Mouse (Mus musculus) limb, embryonic 15.5 days (tissue): Measurements from ENCODE around the gene Tbc1d10c. TPM values are rescaled to one million over a fixed set of nuclear protein-coding genes. Genes with fewer than 3 reads are reported as not detected.
A peak's percentile ranks its signal among the peaks of the same experiment; 100 is the strongest.

Experiments used
- ATAC-seq: fragments of 200-750 bp; cut with Nextera tagmentation; 2 replicates; pipeline ENCODE4 v1.8.0; 2017; ENCODE audit warnings: low read depth, moderate TSS enrichment; ENCODE audit not compliant: insufficient number of reproducible peaks, low FRiP score, low TSS enrichment
- H3K27ac ChIP-seq: fragments of 300-500 bp; sonication (generic); 2 replicates; pipeline ENCODE4 v1.5.1; 2015; ENCODE audit warnings: moderate library complexity, mild to moderate bottlenecking, inconsistent platforms
- H3K27me3 ChIP-seq: fragments of 300-500 bp; sonication (generic); 2 replicates; pipeline ENCODE4 v1.6.1; 2015; ENCODE audit warnings: inconsistent platforms
- H3K36me3 ChIP-seq: fragments of 300-500 bp; sonication (generic); 2 replicates; pipeline ENCODE4 v1.6.1; 2015; ENCODE audit warnings: inconsistent platforms
- H3K4me1 ChIP-seq: fragments of 300-500 bp; sonication (generic); 2 replicates; pipeline ENCODE4 v1.6.1; 2015; ENCODE audit warnings: inconsistent platforms
- H3K4me2 ChIP-seq: fragments of 300-500 bp; sonication (generic); 2 replicates; pipeline ENCODE4 v1.6.1; 2015; ENCODE audit warnings: mild to moderate bottlenecking, inconsistent platforms
- H3K4me3 ChIP-seq: fragments of 300-500 bp; sonication (generic); 2 replicates; pipeline ENCODE4 v1.5.1; 2015; ENCODE audit warnings: mild to moderate bottlenecking, inconsistent platforms
- H3K9ac ChIP-seq: fragments of 300-500 bp; sonication (generic); 2 replicates; pipeline ENCODE4 v1.6.1; 2015; ENCODE audit warnings: inconsistent platforms
- H3K9me3 ChIP-seq: fragments of 300-500 bp; sonication (generic); 2 replicates; pipeline ENCODE4 v1.6.1; 2016; ENCODE audit warnings: inconsistent platforms
- WGBS: fragments of 180-500 bp; shearing (Covaris S2); methylation state at CpG from one replicate; pipeline ENCODE4 v1.1.7; 2015; 5-methylcytosine and 5-hydroxymethylcytosine counted together
- polyA plus RNA-seq: library from polyadenylated mRNA; unstranded; fragments of >200 nt; fragmentation: Nextera tagmentation; extraction: Ambion mirVana; gene quantifications from 2 replicates; pipeline ENCODE4 v1.2.1, GENCODE M21; 2015

Gene Tbc1d10c
- polyA plus RNA-seq, 1 experiment from 2014 or later: 4.5 TPM

DNA sequence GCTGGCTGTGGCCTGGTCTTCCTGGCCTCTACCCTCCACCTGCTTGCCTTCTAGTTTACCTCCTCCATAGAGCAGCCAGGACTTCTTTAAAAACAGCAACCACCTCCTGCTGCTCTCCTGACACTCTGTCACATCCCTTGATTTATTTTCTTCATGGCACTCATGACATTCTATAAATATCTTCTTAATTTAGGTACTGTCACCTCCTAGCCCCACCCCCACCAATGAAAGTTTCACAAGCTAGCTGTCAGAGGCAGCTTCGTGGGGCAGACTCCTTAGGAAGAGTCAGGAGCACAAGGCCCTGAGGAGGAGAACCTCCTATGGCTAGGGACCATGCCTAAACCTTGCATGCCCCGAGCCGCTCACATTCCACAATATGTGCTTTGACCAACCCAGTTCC, 3.8 kb downstream of the Tbc1d10c start:
- WGBS: 58% methylated on average over 3 of the region's 3 CpGs
- H3K4me1 ChIP-seq: peaks cover 22% of the 10 kb centered on the region
- no peak overlapping the region for H3K27ac ChIP-seq
- H3K4me3 ChIP-seq: no peak overlapping the region
- no peak for ATAC-seq
- no peaks in the 10 kb centered on the region for H3K36me3 ChIP-seq
- H3K4me2 ChIP-seq: no peak overlapping the region
- no peak overlapping the region for H3K9ac ChIP-seq
- no peaks in the 10 kb centered on the region for H3K27me3 ChIP-seq
- H3K9me3 ChIP-seq: no peaks in the 10 kb centered on the region

DNA sequence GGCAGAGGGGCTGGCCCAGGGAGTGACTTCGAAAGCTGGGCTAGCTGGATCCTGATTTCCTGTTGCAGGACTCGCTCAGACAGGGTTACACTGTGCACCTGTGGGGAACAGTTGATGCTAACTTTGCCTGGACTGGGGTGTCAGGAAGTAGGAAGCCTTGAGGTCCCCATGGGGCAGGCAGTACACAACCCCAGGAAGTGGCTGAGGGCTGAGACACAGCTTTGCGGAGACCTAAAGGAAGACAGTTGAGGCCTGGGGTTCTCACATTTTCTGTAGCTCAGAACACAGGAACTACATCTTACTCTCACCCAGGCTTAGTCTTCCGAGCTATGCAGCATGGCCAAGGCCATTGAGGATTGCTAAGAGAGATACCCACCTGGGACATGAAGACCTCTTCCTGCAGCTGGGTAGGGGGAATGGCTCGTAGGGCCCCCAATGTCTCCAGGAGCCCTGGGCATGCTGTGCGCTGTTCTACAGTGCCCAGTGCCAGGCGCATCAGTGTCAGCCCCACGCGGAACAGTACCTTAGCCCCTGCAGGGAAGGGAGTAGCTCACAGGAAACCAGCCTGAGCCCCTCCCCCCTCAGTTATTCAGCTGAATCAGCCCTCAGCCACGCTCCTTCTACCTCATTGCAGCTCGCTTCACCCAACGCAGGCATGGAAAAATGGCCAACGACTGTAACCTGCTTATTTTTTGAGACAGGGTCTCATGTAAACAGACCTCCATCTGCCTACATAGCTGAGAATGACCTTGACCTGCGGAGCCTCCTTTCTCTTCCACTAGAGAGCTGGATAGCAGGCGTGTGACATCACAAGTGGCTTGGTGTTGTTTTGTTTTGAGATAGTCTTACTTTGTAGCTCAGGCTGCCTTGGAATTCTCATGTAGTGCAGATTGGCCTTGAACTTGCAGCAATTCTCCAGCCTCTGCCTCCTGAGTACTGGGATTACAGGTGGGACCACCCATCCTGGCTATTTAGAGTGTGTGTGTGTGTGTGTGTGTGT, 5.8 kb downstream of the Tbc1d10c start:
- WGBS: 59% methylated on average over 15 of the region's 15 CpGs
- no peak for ATAC-seq

DNA sequence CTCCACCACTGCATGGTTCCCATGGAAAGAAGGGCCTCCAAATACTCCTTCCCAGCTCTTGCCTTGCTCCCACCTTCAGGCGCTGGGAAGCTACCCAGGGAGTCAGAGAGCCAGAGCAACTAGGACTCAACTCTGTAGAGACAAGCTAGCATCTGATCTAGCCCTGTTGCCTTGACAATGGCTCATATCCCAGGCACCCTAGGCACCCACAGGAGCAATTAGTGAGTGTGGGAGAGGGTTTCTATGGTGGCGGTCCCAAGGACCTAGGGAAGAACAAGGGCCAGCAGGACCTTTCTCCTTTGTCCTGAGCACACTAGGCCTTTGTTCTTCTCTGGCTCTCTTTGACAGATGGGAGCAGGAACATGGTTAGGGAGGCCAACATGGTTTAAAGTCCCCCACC, 7.4 kb downstream of the Tbc1d10c start:
- H3K36me3 ChIP-seq: no peaks in the 10 kb centered on the region
- H3K9ac ChIP-seq: no peak overlapping the region
- WGBS: 86% methylated on average over 2 of the region's 2 CpGs
- no peak overlapping the region for H3K4me2 ChIP-seq
- ATAC-seq: no peak
- H3K27me3 ChIP-seq: no peaks in the 10 kb centered on the region
- H3K9me3 ChIP-seq: no peaks in the 10 kb centered on the region
- peaks cover 11% of the 10 kb centered on the region for H3K4me1 ChIP-seq
- H3K27ac ChIP-seq: no peak overlapping the region
- no peak overlapping the region for H3K4me3 ChIP-seq

More for the DNA sequence above, 5.8 kb downstream of the Tbc1d10c start:
- Histone ChIP-seq H3K4me3 (no peak overlapping the region), H3K9me3 (no peaks in the 10 kb centered on the region), H3K27me3 (no peaks in the 10 kb centered on the region), H3K9ac (no peak overlapping the region), H3K4me1 (peaks cover 11% of the 10 kb centered on the region), H3K36me3 (no peaks in the 10 kb centered on the region), H3K4me2 (no peak overlapping the region), H3K27ac (peak overlapping the region; percentile 34; the same call in 1 of the 2 replicates)

DNA sequence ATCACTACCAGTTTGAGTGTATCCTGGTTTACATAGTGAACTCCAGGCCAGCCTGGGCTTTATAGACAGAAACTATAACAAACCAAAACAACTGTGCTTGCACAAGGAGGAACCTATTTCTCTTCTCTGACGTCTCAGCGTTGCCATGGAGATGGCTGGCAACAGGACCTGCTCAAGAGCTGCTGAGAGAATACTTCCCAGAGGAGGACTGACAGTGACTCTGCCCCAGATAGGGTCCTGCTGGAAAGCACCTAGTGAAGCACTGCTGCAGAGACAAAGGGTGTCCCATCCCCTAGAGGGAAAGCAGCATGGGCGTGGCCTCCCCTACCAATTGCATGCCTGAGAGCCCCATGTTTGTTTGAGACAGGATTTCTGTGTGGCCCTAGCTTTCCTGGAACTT, 9.2 kb downstream of the Tbc1d10c start:
- ATAC-seq: no peak
- Histone ChIP-seq H3K4me1 (peaks cover 11% of the 10 kb centered on the region), H3K9me3 (no peaks in the 10 kb centered on the region), H3K27me3 (no peaks in the 10 kb centered on the region), H3K9ac (no peak overlapping the region), H3K36me3 (no peaks in the 10 kb centered on the region), H3K4me3 (no peak overlapping the region), H3K27ac (no peak overlapping the region), H3K4me2 (no peak overlapping the region)
- 37% methylated on average over 3 of the region's 3 CpGs for WGBS

DNA sequence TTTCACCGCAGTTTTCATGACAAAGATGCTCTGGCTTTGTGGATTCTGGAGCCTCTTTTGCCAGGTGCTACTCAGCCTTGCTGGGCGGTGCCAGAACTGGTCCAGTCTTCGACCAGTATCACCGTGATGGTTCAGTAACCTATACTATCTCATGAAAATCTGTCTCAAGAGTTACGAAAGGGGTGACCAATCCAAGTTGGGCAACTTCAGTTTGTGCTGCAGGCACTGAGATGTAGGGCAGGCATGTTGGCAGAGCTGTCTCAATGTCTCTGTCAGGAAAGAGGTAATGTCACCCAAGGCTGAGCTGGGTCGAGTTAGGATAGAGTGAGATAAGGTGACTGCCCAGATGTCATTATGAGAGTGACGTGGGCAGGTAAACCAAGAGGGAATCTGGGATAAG, 10.7 kb downstream of the Tbc1d10c start:
- H3K4me3 ChIP-seq: no peak overlapping the region
- no peak for ATAC-seq
- H3K4me1 ChIP-seq: peaks cover 14% of the 10 kb centered on the region
- no peak overlapping the region for H3K9ac ChIP-seq
- no peak overlapping the region for H3K4me2 ChIP-seq
- no peak overlapping the region for H3K27ac ChIP-seq
- no peaks in the 10 kb centered on the region for H3K27me3 ChIP-seq
- H3K36me3 ChIP-seq: no peaks in the 10 kb centered on the region
- no peaks in the 10 kb centered on the region for H3K9me3 ChIP-seq
- WGBS: 88% methylated on average over 7 of the region's 7 CpGs

DNA sequence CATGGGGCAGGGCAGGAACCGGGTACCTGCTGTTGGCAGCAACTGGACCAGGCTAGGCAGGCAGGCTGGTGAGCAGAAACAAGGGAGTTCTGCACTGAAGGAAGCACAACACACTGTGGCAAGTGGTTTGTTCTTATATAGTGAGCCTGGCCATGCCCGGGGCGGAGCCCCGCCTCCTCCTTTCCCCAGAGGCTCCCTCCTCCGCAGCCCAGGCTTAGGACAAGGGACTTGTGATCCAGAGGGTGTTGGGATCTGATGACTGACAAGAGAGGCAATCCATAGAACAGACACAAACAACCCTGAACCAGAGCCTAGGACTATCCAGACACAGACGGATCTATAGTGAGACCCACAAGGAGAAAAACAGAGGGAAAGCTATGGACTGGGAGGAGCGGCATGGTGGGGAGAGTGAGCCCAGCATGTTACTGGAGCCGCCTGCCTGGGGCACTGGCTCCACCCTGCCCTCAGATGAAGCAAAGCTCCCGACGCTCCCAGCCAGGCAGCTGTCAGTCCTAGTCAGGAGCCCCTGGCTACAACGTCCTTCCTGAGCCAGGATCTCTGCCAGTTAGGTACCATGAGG, 15.6 kb downstream of the Tbc1d10c start, which contains the start of gene Carns1:
Gene Carns1 (minus strand): TSS at position 112 of the 580 bp plus-strand sequence.
- H3K27ac ChIP-seq: peak within 1 kb of the TSS; percentile 29; the same call in 1 of the 2 replicates

DNA sequence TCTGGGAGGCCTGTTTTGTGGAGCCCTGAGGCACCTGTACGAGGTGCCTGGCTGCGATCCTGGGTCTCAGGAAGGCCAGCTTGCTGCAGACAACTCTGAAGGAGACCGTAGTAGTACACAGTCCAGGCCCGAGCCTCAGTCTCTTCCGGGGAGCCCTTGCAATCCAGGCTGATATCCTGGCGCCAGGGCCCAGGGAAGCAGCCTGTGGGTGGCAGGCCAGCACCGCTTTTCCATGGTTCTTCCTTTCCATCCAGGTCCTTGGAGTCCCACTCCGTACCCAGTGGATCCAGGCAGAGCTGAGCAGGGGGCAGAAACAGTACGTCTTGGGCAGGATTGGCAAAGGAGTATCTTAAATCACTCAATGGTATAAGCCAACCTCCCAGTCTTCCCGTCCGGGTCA, 18.2 kb downstream of the Tbc1d10c start:
- no peak overlapping the region for H3K4me2 ChIP-seq
- H3K9me3 ChIP-seq: no peaks in the 10 kb centered on the region
- H3K27ac ChIP-seq: no peak overlapping the region
- no peak overlapping the region for H3K9ac ChIP-seq
- H3K4me1 ChIP-seq: peaks cover 39% of the 10 kb centered on the region
- H3K27me3 ChIP-seq: no peaks in the 10 kb centered on the region
- H3K4me3 ChIP-seq: no peak overlapping the region
- 58% methylated on average over 11 of the region's 11 CpGs for WGBS
- H3K36me3 ChIP-seq: no peaks in the 10 kb centered on the region
- ATAC-seq: no peak

More for the DNA sequence above, 15.6 kb downstream of the Tbc1d10c start, which contains the start of gene Carns1:
- Histone ChIP-seq H3K4me2 (peak within 1 kb of the TSS; percentile 35), H3K4me1 (peaks cover 27% of the 10 kb centered on the region), H3K27me3 (no peaks in the 10 kb centered on the region), H3K9me3 (no peaks in the 10 kb centered on the region), H3K36me3 (no peaks in the 10 kb centered on the region), H3K4me3 (no peak within 1 kb of the TSS), H3K9ac (0 out of 2 replicates have a peak within 1 kb of the TSS, but pooled peaks have one; percentile 23)
- WGBS: 5% methylated on average over 11 of the region's 11 CpGs
- ATAC-seq: peak; percentile 49; the same call in 1 of the 2 replicates

DNA sequence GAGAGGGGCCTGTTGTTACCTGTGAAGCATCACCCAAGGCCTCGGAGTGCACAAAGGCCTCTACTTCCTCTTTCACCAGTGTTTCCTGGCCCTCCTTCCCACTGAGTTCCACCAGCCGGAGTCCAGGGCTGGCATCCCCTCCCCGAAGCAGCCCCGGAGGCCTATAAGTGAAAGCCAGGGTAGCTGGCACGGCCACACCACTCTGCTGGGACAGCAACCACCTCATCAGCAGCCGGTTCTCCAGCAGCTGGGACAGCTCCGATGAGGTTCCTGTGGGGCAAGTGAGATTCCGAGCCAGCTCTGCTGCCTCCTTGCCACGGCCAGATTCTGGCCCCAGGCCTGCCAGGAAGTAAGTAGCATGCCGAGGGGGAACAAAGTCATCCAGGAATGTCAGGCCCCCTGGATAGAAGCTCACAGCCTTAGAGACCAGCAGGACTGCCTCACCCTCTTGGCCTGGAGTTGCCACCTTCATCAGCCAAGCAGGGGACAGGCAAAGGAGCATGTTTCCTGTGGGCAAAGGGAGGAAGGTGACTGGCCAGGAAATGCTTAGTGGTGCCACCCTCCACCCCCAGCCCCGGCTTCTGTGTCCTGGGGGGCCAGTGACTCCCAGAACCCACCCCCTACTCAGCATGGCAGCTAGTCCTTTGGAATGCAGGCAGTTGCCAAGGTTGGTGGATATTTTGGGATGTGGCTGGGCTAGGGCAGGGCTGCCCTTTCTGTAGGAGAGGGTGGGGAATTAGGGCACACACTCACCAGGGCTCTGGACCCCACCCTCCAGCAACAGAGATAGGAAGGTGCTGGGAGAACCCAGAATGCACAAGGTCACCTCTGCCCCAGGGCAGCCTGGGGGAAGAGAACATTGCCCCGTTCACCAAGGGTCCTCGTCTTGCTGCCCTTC, 19.4 kb downstream of the Tbc1d10c start:
- no peak overlapping the region for H3K9ac ChIP-seq
- H3K36me3 ChIP-seq: no peaks in the 10 kb centered on the region
- H3K27ac ChIP-seq: peak overlapping the region; percentile 66
- no peak overlapping the region for H3K4me2 ChIP-seq
- no peak for ATAC-seq
- no peaks in the 10 kb centered on the region for H3K27me3 ChIP-seq
- H3K9me3 ChIP-seq: no peaks in the 10 kb centered on the region
- 43% methylated on average over 13 of the region's 13 CpGs for WGBS
- H3K4me3 ChIP-seq: no peak overlapping the region
- peaks cover 39% of the 10 kb centered on the region for H3K4me1 ChIP-seq

DNA sequence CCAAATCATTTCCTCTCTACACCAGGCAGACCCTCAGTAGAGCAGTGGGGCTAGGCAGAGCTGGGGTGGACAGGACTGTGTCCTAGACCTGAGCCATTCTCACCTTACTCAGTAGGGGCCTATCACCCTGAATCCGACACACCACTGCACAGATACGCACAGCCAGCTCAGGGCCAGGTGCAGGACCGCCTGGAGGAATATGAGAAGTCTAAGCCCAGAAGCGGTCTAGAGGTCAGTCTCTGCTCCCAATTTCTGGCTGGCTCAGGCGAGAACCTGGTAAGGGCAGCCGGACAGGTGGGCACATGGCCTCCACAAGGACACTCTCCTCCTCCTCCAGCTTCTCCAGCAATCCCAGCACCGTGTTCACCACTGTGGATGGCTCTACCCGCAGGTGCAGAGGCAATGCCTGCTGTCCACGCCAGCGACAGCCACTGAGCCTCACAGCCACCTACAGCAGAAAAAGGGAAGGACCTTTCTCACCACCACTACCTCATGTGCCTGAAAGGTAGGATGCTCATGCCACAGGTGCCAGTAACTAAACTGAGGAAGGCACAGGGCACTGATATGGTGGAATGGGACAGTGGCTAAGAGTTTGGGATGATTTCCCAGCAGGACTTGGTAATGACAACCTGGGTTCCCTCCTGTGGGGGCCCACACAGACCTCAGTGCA, 20.2 kb downstream of the Tbc1d10c start:
- H3K36me3 ChIP-seq: no peaks in the 10 kb centered on the region
- H3K9ac ChIP-seq: no peak overlapping the region
- H3K27ac ChIP-seq: peak overlapping the region; percentile 96
- 84% methylated on average over 10 of the region's 10 CpGs for WGBS
- H3K27me3 ChIP-seq: no peaks in the 10 kb centered on the region
- H3K4me2 ChIP-seq: no peak overlapping the region
- no peak for ATAC-seq
- no peak overlapping the region for H3K4me3 ChIP-seq
- H3K9me3 ChIP-seq: no peaks in the 10 kb centered on the region
- H3K4me1 ChIP-seq: peaks cover 39% of the 10 kb centered on the region

DNA sequence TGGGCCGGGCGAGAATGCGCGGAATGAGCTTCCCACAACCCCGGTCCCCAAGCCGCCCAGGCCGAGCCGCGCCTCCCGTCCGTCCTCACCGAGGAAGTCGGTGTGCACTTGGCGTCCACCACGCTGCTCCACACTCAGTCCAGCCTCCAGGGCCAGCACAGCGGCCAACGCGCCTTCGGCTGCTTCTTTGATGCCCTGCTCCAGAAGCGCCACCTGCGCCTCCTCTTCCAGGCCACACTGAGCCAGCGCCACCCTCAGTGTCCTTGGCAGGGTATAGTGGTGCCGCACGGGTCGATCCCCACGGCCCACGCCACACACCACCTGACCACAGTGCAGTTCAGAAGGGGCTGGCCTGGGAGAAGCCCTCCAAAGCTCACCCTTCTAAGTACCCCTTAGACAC, 21.3 kb downstream of the Tbc1d10c start:
- no peaks in the 10 kb centered on the region for H3K36me3 ChIP-seq
- peaks cover 29% of the 10 kb centered on the region for H3K4me1 ChIP-seq
- peak overlapping the region; percentile 73 for H3K9ac ChIP-seq
- H3K4me2 ChIP-seq: peak overlapping the region; percentile 86
- 7% methylated on average over 27 of the region's 27 CpGs for WGBS
- H3K27me3 ChIP-seq: no peaks in the 10 kb centered on the region
- ATAC-seq: peak; percentile 30
- peak overlapping the region; percentile 96 for H3K27ac ChIP-seq
- H3K9me3 ChIP-seq: no peaks in the 10 kb centered on the region
- H3K4me3 ChIP-seq: peak overlapping the region; percentile 52

DNA sequence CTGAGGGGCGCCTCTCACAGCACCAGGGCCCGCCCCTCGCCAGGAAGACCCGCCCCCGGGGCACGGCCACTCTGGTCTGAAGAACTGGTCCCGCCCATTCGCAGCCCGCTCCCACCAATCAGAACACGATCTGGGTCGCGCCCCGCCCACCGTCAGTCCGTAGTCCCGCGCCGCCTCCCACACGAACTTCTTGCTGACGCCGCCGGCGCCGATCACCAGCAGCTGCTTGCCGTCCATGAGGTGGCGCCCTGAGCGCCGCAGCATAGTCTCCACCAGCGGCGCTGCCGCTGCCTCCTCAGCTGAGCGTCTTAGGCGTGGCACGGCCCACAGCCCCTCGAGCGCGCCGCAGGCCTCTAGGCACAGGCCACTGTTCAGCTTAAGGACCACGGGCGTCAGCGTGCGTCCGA, 21.7 kb downstream of the Tbc1d10c start:
- Histone ChIP-seq H3K4me1 (peaks cover 29% of the 10 kb centered on the region), H3K36me3 (no peaks in the 10 kb centered on the region), H3K4me3 (peak overlapping the region; percentile 52), H3K9me3 (no peaks in the 10 kb centered on the region), H3K27me3 (no peaks in the 10 kb centered on the region), H3K27ac (peak overlapping the region; percentile 96), H3K4me2 (peak overlapping the region; percentile 86), H3K9ac (peak overlapping the region; percentile 73)
- ATAC-seq: peak; percentile 93
- WGBS: under 1% methylated on average over 43 of the region's 43 CpGs
